Mouse (Mus musculus) embryo, embryonic 9.5 days (tissue): ENCODE measurements around the gene Ercc1.
A peak's percentile ranks its signal among the peaks of the same experiment; 100 is the strongest.

ENCODE experiments used
- DNase-seq: peaks from one replicate; pipeline ENCODE4 v3.0.0-alpha.2; 2017; ENCODE audit errors: extremely low spot score

The Ercc1 gene

DNA sequence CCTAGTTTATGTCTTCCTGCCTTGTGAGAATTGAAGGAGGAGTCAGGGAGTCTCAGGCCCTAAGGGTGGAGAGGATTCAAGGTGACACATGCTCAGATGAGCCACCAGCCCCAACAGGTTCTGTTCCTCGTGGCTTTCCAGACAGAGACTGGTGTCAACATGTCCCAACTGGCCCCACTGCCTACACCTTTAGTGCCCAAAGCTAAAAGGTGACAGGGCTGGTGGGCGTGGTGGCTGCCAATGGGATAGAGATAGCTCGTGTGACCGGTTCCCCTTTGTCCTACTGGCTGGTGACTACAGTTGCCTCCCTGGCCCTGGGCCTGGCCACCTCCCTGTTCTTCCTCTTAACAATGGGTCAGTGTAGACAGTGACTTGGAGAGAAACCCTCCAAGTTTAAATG lies 20.8 kb downstream of the Ercc1 start:
- no peak for DNase-seq

- peak; percentile 55 for DNase-seq
Measured at GRCm38 (mm10) chr7:19368380-19368779, 23.8 kb downstream of the Ercc1 start.

DNA sequence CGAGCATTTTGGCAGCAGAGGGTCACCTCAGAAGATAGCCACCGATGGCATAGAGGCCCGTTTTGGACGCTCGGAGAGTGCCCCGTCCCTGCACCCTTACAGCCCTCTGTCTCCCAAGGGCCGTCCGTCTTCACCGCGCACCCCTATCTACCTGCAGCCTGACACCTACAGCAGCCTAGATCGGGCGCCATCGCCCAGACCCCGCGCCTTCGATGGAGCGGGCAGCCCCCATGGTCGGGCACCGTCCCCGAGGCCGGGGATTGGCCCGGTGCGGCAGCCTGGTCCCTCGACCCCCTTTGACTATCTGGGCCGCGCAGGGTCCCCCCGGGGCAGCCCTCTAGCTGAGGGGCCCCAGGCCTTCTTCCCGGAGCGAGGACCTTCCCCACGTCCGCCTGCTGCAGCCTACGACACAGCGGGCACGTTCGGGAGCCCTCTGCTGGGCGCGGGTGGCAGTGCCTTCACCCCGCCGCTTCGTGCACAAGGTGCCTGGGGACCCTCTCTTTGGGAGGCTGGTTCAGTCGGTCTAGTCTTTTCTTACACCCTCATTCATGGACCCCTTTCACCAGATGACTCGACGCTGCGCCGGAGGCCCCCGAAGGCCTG lies 25.3 kb downstream of the Ercc1 start:
- DNase-seq: peak; percentile 72

DNA sequence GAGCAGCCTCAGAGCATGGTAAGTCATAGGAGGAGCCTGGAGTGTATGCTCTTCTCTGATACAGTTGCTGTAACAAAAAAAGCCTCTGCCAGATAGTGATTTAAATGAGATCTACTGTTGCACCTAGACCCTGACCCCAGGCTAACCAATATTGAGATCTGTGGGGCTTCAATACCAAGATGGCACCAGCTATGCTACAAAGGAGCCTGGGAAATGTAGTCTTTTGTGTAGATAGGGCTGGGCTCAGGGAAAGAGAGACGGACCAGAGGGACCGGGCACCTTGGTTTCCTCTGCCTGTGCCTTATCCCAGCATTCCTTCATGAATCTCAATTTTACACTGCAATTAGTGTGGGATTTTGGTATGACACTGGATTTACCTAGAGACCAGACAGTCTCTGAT lies 28.8 kb downstream of the Ercc1 start:
- DNase-seq: no peak

DNA sequence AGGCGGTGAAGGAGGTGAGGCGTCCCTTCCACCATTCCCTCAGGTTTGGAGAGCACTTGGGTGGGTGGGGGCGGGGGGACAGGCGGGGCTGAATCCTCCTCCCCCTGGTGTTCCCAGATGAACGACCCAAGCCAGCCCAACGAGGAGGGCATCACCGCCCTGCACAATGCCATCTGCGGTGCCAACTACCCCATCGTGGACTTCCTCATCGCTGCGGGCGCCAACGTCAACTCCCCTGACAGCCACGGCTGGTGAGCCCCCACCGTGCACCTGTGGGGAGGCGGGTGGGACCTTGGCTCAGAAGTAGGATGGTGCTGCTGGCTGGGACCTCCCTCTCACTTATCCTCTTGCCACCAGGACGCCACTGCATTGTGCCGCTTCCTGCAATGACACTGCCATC lies 30.8 kb downstream of the Ercc1 start:
- DNase-seq: no peak

GRCm38 (mm10) chr7:19376019-19376418 lies 31.4 kb downstream of the Ercc1 start:
- no peak for DNase-seq

GRCm38 (mm10) chr7:19378049-19378448 lies 33.5 kb downstream of the Ercc1 start:
- DNase-seq: no peak

GRCm38 (mm10) chr7:19381377-19382165 lies 37.0 kb downstream of the Ercc1 start, which contains the start of gene Ercc2:
Gene Ercc2 (plus strand): TSS chr7:19382010.
- DNase-seq: peak; percentile 98

GRCm38 (mm10) chr7:19382166-19382541 lies 37.6 kb downstream of the Ercc1 start:
- no peak for DNase-seq

GRCm38 (mm10) chr7:19383708-19384107 lies 39.1 kb downstream of the Ercc1 start:
- DNase-seq: no peak

DNA sequence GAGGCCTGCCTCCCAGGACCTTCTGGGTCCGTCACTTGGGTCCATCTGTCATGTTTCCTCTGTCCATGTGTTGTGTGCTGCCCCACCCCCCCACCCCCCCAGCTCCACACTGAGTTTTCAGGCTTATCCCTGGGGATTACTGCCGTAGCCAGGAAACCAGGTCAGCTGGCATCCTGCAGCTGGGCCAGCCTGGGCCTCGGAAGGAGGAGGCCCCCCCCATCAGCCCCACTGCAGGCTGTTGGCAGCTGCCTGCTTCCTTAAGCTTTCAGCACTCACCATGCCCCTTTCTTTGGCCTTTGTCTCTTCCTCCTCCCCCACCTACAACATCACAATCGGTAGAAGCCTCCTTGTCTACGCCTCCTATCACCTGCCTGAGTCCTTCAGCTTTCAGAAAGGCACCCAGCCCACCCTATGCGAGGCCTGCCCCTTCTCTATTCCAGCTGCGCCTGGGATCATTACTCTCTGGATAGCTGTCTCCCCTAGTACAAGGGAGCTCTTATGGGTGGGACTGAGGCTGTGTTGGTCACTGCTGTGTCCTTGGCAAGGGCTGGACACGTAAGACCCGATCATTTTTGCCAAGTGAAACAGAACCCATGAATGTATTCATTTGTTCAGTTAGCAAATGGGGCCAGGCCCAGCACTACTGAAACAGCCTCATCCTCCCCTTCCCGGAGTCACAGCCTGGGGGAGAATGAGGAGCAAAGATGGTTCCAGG lies 44.3 kb downstream of the Ercc1 start:
- DNase-seq: no peak

- DNase-seq: no peak
Measured at GRCm38 (mm10) chr7:19394484-19394883, 49.9 kb downstream of the Ercc1 start.

- peak; percentile 54 for DNase-seq
Measured at GRCm38 (mm10) chr7:19399496-19400280, 55.1 kb downstream of the Ercc1 start.

DNA sequence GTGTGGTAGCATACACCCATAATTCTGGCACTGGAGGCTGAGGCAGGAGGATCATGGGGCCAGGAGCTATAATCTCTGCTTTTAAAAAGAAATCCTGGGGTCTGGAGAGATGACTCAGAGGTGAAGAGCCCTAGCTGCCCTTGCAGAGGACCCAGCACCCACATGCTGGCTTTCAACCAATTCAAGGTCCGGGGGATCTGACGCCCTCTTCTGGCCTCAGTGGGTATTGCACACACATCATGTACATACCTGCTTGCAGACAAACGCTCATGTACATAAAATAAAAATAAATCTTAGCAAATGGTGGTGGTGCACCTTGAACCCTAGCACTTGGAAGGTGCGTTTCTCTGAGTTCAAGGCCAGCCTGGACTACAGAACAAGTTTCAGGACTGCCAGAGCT lies 56.4 kb downstream of the Ercc1 start:
- no peak for DNase-seq

- DNase-seq: no peak
Measured at GRCm38 (mm10) chr7:19402535-19403112, 58.0 kb downstream of the Ercc1 start.

GRCm38 (mm10) chr7:19403731-19404296 lies 59.2 kb downstream of the Ercc1 start, which contains the start of gene Klc3:
Gene Klc3 (minus strand): TSS chr7:19404104.
- DNase-seq: peak; percentile 58

DNA sequence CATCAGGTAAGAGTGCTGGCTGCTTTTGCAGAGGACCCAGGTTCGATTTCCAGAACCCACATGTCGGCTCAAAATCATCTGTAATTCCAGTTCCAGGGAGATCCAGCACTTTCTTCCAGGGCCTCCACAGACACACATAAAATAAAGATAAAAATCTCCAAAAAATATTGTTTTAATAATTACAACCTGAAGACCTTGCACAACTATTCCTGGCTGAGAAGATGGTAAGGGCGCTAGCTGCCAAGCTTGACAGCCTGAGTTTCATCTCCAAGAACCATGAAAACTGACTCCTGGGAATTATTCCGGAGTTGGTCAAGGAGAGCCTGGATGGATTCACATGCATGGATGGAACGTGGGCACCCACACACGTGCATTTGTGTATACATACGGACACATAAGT lies 59.9 kb downstream of the Ercc1 start, which contains the start of gene Ckm:
Gene Ckm, plus strand, starts transcription at position 301 of the 400 bp plus-strand sequence.
- no peak for DNase-seq

GRCm38 (mm10) chr7:19405417-19405816 lies 60.8 kb downstream of the Ercc1 start:
- peak; percentile 86 for DNase-seq
